Mouse (Mus musculus): ENCODE data around the gene Fam136a. TPM values are rescaled to one million over a fixed set of nuclear protein-coding genes. Genes with fewer than 3 reads are reported as not detected.

Gene Fam136a
- 10 to 100 TPM in 1 of 2 experiments, 1 to 10 TPM in 1; 7.3 to 10.9 TPM for total RNA-seq (2023)

DNA sequence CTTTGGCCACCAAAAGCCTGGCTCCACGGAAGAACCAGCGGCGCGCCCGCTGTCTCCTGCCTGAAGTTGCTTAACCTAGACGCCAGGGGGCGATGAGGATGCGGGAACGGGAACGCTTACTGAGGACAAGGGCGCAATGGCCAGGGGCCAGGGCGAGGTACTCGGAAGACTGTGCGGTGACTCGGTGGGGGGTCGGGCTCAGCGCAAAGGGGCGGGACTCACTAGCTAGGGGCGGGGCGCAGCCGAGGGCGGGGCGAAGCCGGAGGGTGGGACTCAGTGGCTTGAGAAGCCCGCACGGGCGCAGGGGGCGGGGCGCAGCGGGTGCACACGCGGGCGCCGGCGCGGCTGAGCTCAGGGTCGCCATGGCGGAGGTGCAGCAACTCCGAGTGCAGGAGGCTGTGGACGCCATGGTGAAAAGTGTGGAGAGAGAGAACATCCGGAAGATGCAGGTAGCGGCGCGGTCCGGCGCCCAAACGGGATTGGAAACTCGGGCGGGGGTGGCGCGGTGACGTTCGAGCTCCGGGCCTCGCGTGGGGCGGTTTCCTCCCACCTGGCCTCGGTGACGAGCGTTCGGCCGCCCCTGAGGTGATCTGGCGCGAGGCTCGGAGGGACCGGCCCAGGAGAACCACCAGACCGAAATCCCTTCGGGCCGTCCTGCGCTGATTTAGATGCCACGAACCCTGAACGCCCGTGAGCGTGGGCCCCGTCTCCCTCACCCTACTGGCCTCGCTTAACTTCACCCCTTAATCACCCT, at the start of gene Fam136a:
TSS of gene Fam136a (plus strand) at position 276 of the 754 bp plus-strand sequence.

DNA sequence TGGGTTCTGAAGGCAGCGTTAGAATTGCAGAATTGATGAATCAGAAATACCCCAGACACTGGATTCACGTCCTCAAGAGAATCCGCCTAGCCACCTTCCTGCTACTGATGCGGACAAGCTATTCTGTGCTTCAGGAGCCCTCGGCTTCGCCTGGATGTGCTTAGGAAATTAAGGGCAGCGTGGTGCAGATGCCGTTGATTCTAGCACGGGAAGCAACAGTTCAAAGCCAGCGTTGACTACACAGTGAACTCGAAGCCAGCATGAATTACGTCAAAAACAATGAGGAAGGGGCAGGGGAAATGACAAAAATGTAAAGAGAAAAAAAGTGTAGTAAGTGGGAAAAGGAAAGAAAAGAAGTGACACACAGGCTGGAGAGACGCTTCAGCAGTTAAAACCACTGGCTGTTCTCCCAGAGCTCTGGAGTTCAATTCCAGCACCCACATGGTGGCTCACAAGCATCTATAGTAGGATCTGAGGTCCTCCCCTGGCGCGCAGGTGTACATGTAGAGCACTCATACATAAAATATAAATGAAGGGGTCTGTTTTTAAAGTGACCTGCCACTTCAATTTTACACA, 5.4 kb downstream of the Fam136a start, which contains the start of gene Snrpg:
TSS of gene Snrpg (plus strand) at position 541 of the 576 bp plus-strand sequence.

DNA sequence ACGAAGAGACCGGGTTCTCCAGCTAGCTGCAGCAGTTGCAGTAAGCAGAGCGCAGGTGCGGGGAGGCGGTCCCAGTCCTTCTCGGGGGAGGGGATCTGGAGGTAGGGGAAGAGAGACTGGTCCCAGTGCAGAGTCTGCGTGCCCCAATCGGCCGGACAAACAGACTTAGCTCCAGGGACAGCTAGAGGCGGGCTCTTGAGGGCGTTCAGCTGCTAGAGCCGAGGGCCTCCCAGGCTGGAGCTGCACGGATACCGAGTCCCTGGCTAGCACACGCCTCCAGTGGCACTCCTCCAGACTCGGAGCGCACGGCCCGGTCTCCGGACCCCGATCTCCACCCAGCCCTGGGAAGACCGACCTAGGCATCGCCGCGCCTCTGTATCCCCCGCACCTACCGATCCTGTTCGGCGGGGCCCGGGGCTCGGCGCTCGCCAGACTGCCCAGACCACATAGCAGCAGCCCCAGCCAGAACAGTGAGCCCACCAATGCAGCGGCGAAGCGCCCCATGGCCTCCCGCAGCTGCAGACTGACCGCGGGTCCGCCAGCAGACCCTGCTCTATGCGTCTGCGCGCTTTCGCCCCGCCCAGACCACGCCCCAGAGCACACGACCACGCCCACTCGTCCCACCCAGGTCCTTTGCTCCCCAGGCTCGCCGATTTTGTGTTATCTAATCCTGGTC, 31.3 kb downstream of the Fam136a start, which contains the start of gene Pcyox1:
TSS of gene Pcyox1 (minus strand) at position 574 of the 676 bp plus-strand sequence.

DNA sequence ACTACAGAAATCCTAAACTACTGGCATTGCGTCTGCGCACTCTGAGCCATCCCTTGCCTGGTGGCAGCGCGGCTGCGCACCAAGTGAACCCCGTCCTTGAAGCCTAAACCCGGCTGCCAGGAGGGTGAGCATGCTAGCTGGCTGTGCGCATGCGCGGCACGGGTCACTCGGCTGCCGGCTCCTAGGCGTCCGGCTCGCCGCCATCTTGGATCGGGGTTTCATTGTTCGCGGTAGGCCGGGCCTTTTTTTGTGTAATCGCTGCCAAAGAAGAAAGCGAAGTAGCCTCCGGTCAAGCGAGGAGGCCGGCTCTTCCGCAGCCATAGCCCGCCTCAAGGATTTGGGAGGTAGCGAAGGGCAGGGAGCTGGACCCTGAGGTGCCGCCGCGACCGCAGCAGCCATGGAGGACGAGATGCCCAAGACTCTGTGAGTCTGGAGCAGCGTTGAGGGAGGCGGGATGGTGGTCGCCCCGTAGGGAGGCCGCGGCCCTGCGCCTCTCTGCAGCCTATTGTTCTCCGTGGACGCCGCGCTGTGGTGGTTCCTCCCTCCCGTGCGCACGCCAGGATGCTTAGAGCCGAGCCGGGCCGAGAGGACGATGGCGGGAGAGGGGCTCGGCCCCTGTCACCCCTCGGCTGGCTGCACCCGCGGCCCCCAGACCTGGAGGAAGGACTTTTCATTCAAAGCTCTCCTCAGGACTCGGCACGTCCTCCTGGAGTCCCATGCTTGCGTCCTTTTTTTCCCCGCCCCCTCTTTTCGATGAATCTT, 38.8 kb downstream of the Fam136a start, which contains the start of gene Tia1:
TSS of gene Tia1 (plus strand) at position 120 of the 762 bp plus-strand sequence.

Other genes starting within 250 kb of the Fam136a start
- not detected for gene Tgfa, start 170.4 kb upstream of the Fam136a start, total RNA-seq (2023)
- gene Snrpg, start 5.7 kb downstream of the Fam136a start, total RNA-seq (2023): 100 to 1,000 TPM; 110 to 137 TPM
- 10 to 100 TPM; 79.2 to 81.6 TPM for gene Pcyox1, start 31.5 kb downstream of the Fam136a start, total RNA-seq (2023)
- 10 to 100 TPM; 39.7 to 44.3 TPM for gene Tia1, start 38.6 kb downstream of the Fam136a start, total RNA-seq (2023)
- 1 to 10 TPM in 1 of 2 experiments, not detected in 1; 3.8 TPM for gene Gm44790, start 61.0 kb downstream of the Fam136a start, total RNA-seq (2023)
- 10 to 100 TPM; 24.3 to 32.5 TPM for gene C87436, start 72.7 kb downstream of the Fam136a start, total RNA-seq (2023)
- gene Pcbp1, start 160.7 kb downstream of the Fam136a start, total RNA-seq (2023): 100 to 1,000 TPM; 241 to 261 TPM